Mouse (Mus musculus) midbrain, embryonic 14.5 days (tissue): ENCODE data around the gene Mndal. TPM values are rescaled to one million over a fixed set of nuclear protein-coding genes. Genes with fewer than 3 reads are reported as not detected.
"Not testable (repeated sequence)": the region's sequence is repeated elsewhere in the genome, so short reads cannot be mapped to it uniquely, and the experiment has no call there.

ENCODE experiments used
- ATAC-seq: fragments of 200-750 bp; cut with Nextera tagmentation; 2 replicates; pipeline ENCODE4 v1.8.0; 2017; ENCODE audit warnings: moderate number of reproducible peaks, moderate library complexity; ENCODE audit not compliant: low FRiP score, low TSS enrichment
- DNase-seq: peaks from one replicate; pipeline ENCODE4 v3.0.0-alpha.2; 2015
- H3K27ac ChIP-seq: fragments of 300-500 bp; sonication (generic); replicated peaks from 2 replicates; pipeline ENCODE4 v1.5.1; 2014; ENCODE audit warnings: mild to moderate bottlenecking, low read depth, low read length, moderate library complexity
- H3K27me3 ChIP-seq: fragments of 300-500 bp; sonication (generic); 2 replicates; pipeline ENCODE4 v1.6.1; 2014; ENCODE audit warnings: low read length, control low read depth, mixed read lengths; ENCODE audit not compliant: control insufficient read depth, insufficient read depth
- H3K36me3 ChIP-seq: fragments of 300-500 bp; sonication (generic); 2 replicates; pipeline ENCODE4 v1.6.1; 2014; ENCODE audit warnings: low read length, control low read depth; ENCODE audit not compliant: control insufficient read depth, insufficient read depth
- H3K4me1 ChIP-seq: fragments of 300-500 bp; sonication (generic); 2 replicates; pipeline ENCODE4 v1.6.1; 2014; ENCODE audit warnings: mild to moderate bottlenecking, antibody characterized with exemption, low read length, control low read depth; ENCODE audit not compliant: control insufficient read depth, insufficient read depth
- H3K4me2 ChIP-seq: fragments of 300-500 bp; sonication (generic); 2 replicates; pipeline ENCODE4 v1.6.1; 2014; ENCODE audit warnings: mild to moderate bottlenecking, low read length, moderate library complexity
- H3K4me3 ChIP-seq: fragments of 300-500 bp; sonication (generic); replicated peaks from 2 replicates; pipeline ENCODE4 v1.5.1; 2014; ENCODE audit warnings: low read depth, low read length
- H3K9ac ChIP-seq: fragments of 300-500 bp; sonication (generic); replicated peaks from 2 replicates; pipeline ENCODE4 v1.6.1; 2014; ENCODE audit warnings: mild to moderate bottlenecking, low read length, moderate library complexity
- H3K9me3 ChIP-seq: fragments of 300-500 bp; sonication (generic); 2 replicates; pipeline ENCODE4 v1.6.1; 2016; ENCODE audit warnings: low read length, control low read depth, mixed read lengths; ENCODE audit not compliant: control insufficient read depth
- WGBS: fragments of 180-500 bp; shearing (Covaris S2); extraction: QIAGEN DNeasy Blood & Tissue Kit; methylation state at CpG from one replicate; pipeline ENCODE4 v1.1.7; 2014; 5-methylcytosine and 5-hydroxymethylcytosine counted together
- polyA plus RNA-seq: library from polyadenylated mRNA; unstranded; fragments of >200 nt; fragmentation: Nextera tagmentation; extraction: Ambion mirVana; gene quantifications from 2 replicates; pipeline ENCODE4 v1.2.1, GENCODE M21; 2014

Mndal gene
- polyA plus RNA-seq, 1 experiment from 2014 or later, result 1.5 TPM

- H3K4me3 ChIP-seq, H3K9ac ChIP-seq, H3K27ac ChIP-seq, H3K36me3 ChIP-seq, H3K9me3 ChIP-seq, H3K27me3 ChIP-seq, ATAC-seq, H3K4me2 ChIP-seq, DNase-seq, H3K4me1 ChIP-seq: not testable (repeated sequence)
- WGBS, result 95% methylated on average over 1 of the region's 1 CpGs
These were observed 65.2 kb downstream of the Mndal start for GRCm38 (mm10) chr1:173877125-173877524.

GRCm38 (mm10) chr1:173868586-173868985 is 73.7 kb downstream of the Mndal start:
- 65% methylated on average over 1 of the region's 1 CpGs for WGBS
- H3K27me3 ChIP-seq, result not testable (repeated sequence)

GRCm38 (mm10) chr1:173866504-173866903 is 75.8 kb downstream of the Mndal start:
- no peak overlapping the region for H3K9ac ChIP-seq
- H3K4me1 ChIP-seq, result no peaks in the 10 kb centered on the region
- H3K36me3 ChIP-seq, result no peaks in the 10 kb centered on the region
- H3K27me3 ChIP-seq, result no peaks in the 10 kb centered on the region
- no peak for DNase-seq
- 86% methylated on average over 12 of the region's 12 CpGs for WGBS
- H3K4me3 ChIP-seq, result no peak overlapping the region
- no peak for ATAC-seq
- no peaks in the 10 kb centered on the region for H3K9me3 ChIP-seq
- H3K27ac ChIP-seq, result no peak overlapping the region
- H3K4me2 ChIP-seq, result no peak overlapping the region

More at GRCm38 (mm10) chr1:173868586-173868985, 73.7 kb downstream of the Mndal start:
- ATAC-seq, H3K27ac ChIP-seq, H3K9ac ChIP-seq, H3K4me2 ChIP-seq, H3K4me1 ChIP-seq, H3K4me3 ChIP-seq, DNase-seq, H3K36me3 ChIP-seq, H3K9me3 ChIP-seq: not testable (repeated sequence)

- H3K27ac ChIP-seq, H3K4me3 ChIP-seq, H3K9me3 ChIP-seq, H3K27me3 ChIP-seq, H3K9ac ChIP-seq, H3K4me2 ChIP-seq, H3K36me3 ChIP-seq, H3K4me1 ChIP-seq: not testable (repeated sequence)
- 0 out of 2 replicates have a peak, but pooled peaks have one; percentile 34 for ATAC-seq
- DNase-seq, result peak; percentile 41
These were observed 88.6 kb downstream of the Mndal start for GRCm38 (mm10) chr1:173853711-173854110.

GRCm38 (mm10) chr1:173852853-173853252 is 89.4 kb downstream of the Mndal start:
- not testable (repeated sequence) for H3K9ac ChIP-seq, H3K4me3 ChIP-seq, H3K4me1 ChIP-seq, H3K27me3 ChIP-seq, H3K27ac ChIP-seq, H3K36me3 ChIP-seq, H3K4me2 ChIP-seq, ATAC-seq, H3K9me3 ChIP-seq
- peak; percentile 1 for DNase-seq
- 51% methylated on average over 4 of the region's 4 CpGs for WGBS

GRCm38 (mm10) chr1:173846193-173846592 is 96.1 kb downstream of the Mndal start:
- H3K4me2 ChIP-seq, H3K27ac ChIP-seq, H3K4me1 ChIP-seq, H3K36me3 ChIP-seq, H3K4me3 ChIP-seq, H3K9me3 ChIP-seq, H3K9ac ChIP-seq, DNase-seq, ATAC-seq, H3K27me3 ChIP-seq: not testable (repeated sequence)
- 89% methylated on average over 4 of the region's 4 CpGs for WGBS

- Histone ChIP-seq H3K9ac (no peak overlapping the region), H3K9me3 (no peaks in the 10 kb centered on the region), H3K4me1 (no peaks in the 10 kb centered on the region), H3K27me3 (no peaks in the 10 kb centered on the region), H3K27ac (no peak overlapping the region), H3K4me3 (no peak overlapping the region), H3K4me2 (no peak overlapping the region), H3K36me3 (no peaks in the 10 kb centered on the region)
- DNase-seq (no peak), ATAC-seq (no peak)
- WGBS, result 86% methylated on average over 1 of the region's 1 CpGs
These were observed 97.5 kb downstream of the Mndal start for GRCm38 (mm10) chr1:173844754-173845153.

GRCm38 (mm10) chr1:173821481-173821803 is 120.8 kb downstream of the Mndal start:
- WGBS, result 92% methylated on average over 2 of the region's 2 CpGs

GRCm38 (mm10) chr1:173820794-173821480 is 121.4 kb downstream of the Mndal start:
- not testable (repeated sequence) for H3K36me3 ChIP-seq, H3K27me3 ChIP-seq, H3K9ac ChIP-seq, DNase-seq, H3K4me1 ChIP-seq, H3K27ac ChIP-seq, H3K4me2 ChIP-seq, H3K9me3 ChIP-seq, ATAC-seq, H3K4me3 ChIP-seq
- WGBS, result 90% methylated on average over 2 of the region's 2 CpGs

More at GRCm38 (mm10) chr1:173821481-173821803, 120.8 kb downstream of the Mndal start:
- not testable (repeated sequence) for H3K27ac ChIP-seq, H3K4me2 ChIP-seq, ATAC-seq, H3K4me3 ChIP-seq, H3K27me3 ChIP-seq, H3K9me3 ChIP-seq, DNase-seq, H3K4me1 ChIP-seq, H3K36me3 ChIP-seq, H3K9ac ChIP-seq
